Mouse (Mus musculus): ENCODE measurements at regions not wholly inside any gene's neighbourhood (a gene's known extent, or its start where the extent isn't known, plus 50 kb on each side); places are given as distances from the start of the nearest gene placed in this dataset.

DNA sequence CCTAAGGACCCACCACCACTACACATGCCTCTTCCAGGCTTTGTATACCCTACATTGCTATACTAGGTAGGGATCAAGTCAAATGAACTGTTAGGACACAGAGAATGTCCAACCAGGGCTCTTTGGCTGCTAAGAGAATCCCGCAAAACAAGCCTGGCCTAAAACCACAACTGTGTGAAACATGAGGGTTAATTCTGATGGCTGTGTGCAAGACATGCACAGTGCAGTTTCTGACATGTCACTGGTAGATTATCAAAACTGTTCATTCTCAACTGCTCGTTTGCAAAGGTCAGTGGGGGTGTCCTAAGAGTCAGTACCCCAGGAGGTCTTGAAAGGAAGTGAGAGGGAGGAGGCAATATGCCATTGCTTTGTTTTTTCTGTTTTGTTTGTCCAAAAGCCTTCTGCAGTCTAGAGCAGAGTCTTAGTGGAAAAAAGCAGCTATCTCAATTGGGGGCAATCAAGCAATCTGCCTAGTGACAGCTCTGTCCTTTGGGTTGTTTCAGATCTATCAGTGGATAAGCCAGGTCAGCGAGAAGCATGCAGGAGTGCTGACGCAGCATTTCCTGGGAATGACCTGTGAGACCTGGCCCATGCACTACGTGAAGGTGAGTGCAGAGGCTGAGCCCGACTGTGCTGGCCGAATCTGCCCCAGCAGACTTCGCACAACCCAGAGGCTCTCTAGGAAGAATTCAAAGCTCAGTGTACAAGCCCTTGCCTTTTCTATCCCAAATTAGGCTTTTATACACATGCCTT lies 151.3 kb upstream of the 4933402D24Rik start:
- peak; percentile 6 for DNase-seq (ENCODE audit: low read depth, low spot score)

DNA sequence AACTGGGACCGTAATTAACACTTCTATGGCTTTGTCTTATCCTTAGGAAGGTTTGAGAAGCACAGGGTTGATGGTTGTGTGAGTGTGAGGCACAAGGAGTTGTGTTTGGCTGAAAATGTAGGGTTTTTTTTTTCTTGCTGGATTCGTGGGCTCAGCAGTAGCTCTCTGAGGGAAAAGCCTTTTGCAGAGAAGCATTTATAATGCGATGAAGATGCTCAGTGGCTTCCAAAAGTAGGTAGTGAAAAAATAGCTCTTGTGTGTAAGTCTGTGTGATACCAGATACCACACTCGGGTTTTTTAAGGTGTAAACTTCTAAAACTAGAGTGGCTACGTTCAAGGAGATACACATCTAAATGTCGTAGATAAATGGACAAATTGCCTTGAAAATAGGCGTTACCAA lies 149.1 kb upstream of the 4933402D24Rik start:
- DNase-seq (ENCODE audit: low read depth, low spot score) = no peak

DNA sequence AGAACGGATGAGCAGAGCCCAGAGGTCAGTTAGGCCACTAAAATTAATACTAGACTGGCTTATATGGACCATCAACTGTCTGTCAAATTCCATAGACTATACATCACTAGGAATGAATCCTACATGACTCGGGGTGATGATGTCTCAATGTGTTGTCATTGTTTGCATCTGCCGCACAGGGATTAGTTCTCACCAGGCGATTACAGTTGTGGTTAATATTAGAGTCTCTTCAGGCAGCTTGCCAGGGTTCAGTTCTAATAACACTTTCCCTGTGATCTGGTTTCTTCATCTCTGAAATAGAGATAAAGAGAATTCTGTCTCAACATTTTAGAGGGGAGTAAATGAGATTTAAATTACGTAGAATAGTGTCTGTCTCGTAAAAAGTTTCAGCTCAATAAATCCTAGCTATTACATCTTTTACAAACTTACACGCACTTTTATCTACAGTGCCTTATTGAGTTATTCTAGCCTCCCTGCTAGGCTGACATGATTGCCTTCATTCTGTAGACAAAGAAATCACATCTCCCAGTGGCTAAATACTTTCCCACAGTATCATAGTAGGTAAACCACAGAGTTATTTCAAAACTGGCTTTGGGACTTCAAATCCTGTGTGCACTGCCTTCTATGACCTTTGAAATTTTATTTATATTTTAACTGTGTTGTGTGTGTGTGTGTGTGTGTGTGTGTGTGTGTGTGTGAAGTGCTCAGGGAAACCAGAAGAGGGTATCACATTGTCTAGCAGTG lies 148.0 kb upstream of the 4933402D24Rik start:
- no peak for DNase-seq (ENCODE audit: low read depth, low spot score)

DNA sequence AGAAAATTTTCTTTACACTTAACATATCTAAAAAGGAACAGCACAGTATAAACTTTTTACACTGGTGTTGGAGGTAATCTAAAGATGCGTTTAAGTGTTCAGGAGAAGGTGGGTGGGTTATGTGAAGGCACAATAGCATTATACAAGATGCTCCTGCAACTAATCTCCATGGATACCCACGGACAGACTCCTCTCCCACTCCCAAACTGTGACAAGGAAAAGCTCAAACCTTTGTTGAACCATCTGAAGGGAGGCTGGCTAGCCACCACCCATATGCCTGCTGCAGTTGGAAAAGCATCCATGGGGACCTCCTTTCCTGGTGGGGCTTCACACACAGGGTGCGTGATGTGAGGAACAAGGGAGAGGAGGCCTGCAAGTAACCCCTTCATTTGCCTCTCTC lies 141.7 kb upstream of the 4933402D24Rik start:
- DNase-seq (ENCODE audit: low read depth, low spot score) = no peak

DNA sequence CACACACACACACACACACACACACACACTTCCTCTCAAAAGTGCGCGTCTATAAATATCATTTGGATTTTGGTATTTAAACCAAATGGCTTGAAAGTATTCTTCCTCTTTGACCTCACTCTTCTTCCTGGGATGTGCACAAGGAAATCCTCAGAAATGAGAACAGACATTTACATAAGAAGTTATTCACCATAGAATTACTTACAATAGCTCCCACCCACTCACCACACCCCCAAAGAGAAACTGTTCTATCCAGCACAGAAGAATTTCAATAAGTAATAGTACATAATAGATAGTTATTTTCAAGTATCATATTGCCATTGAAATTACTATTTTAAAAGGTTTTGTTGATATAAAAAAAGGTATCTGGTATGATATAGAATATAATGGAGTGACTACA lies 140.1 kb upstream of the 4933402D24Rik start:
- DNase-seq (ENCODE audit: low read depth, low spot score) = no peak

DNA sequence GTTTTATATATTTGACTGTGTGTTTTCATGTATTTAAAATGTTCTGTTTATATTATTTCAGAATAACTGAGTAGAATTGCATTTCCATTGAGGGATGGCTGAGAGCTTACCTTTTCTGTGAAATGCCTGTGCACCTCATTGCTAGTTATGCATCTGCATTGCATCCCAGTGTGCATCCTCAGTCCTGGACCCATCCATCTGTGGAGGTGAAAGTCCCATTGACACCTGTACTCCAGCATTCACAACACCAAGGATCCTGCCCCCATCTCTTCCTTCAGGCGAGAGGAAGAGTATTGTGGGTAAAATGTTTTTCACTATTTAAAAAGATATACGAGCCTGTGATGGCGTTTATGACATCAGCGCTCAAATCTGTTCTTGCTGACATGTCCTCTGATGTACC lies 134.6 kb upstream of the 4933402D24Rik start:
- DNase-seq (ENCODE audit: low read depth, low spot score) = no peak

DNA sequence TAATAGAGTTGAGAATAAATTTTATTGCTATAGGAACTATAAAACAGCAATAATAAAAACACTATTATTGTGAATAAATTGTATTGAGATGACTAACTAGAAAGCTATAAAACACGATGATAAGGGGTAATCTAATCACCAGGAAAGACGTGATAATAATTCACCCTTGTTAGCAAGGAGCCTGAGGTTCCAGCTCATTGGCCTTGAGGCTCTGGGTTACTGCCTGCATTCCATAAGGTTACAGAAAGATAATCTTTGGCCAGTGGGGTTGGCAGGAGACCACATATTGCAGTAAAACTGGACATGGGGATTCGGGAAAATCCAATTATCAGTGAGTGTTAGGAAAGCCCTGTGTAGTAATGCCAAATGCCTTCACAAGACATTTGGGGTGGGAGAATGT lies 134.1 kb upstream of the 4933402D24Rik start:
- no peak for DNase-seq (ENCODE audit: low read depth, low spot score)

DNA sequence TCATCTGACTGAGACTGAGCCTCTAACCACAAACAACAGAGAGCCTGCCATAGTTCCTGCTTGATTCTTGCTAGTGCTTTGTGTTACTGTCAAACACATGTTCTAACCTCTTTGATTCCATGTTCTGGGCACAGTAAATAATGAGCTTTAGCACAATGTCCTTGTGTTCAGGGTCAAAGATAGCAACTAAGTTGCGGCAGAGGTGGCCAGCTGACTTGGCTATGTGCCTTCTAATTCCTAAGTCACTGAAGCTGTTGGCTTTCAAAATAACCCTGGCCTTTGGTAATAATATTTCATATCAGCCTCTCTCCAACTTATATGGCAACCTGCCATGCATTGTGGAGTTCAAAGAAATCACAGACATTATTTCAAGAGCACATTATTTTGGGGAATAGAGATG lies 133.3 kb upstream of the 4933402D24Rik start:
- no peak for DNase-seq (ENCODE audit: low read depth, low spot score)

DNA sequence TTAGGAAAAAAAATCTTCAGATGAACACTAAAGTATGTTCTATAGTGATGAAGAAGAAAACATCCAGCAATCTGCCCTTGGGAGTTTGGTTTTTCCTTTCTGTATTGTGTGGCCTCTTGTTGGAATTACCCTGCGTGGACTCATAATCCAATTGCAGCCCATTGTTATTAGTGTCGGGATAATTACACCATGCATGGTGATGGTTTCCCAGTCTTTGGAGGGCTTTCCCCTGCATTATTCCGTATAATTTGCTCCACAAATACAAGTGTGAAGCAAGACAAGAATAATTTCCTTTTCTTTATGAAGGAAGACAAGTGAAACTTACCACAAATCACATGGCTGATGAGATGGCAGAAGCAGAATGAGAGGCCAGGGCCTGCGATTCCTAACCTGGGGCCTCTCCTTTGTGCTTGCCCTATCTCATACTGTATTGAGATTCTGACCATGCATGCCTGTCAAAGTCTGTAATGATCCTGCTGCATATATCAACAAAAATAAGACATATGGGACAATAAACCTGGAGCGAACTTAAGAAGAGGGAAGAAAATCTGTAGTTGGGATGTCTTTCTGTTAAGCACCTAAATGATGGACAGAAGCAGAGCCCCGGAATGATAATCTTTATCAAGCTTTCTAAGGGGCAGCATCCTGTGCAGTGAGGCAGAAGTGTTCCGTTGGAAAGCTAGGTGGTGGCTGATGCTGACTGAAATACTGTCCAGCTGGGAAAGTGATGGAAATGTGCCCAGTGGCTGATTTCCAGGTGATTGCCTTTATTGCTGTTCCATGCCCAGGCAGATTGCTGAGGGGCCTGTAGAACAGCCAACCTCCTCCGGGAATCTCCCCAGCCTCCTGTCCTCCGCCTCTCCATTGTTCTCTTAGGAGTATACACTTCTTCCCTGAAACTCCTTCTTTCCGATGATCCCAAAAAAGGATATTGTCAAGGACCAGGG lies 130.8 kb upstream of the 4933402D24Rik start:
- no peak for DNase-seq (ENCODE audit: low read depth, low spot score)

DNA sequence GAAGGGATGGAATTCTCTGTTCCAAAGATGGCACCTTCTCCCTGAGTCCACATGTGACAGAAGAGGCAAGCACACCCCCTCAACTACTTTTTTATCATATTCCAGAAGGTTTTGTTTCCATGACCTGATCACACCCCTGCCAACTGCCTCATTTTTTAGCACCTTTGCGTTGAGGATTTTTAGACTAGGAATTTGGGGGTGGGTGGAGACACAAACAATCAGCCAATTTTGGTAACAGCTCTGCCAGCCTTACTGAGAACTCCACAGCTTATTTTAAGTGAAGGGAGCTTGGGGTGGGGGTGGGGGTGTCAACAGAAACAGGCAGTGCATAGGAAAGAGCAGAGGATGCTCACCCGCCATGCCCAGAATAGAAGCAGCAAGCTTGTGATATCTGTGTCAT lies 129.7 kb upstream of the 4933402D24Rik start:
- no peak for DNase-seq (ENCODE audit: low read depth, low spot score)

DNA sequence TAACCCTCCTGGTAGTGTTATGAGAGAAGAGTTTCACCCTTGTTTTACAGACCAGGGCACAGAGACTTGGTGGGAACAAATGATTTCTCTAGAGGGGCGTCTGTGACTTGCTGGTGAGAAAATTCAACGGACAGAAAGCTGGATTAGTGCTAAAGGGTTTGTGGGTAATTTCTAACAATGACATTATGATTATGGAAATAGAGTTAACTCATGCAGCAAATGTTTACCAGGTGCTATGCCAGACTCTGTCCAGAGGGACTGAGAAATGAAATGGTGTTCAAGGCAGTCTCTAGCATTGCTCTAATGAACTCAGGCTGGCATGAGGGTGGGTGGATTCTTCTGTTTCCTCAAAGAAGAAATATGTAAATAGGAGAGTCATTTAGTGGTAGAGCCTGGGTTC lies 128.5 kb upstream of the 4933402D24Rik start:
- no peak for DNase-seq (ENCODE audit: low read depth, low spot score)

DNA sequence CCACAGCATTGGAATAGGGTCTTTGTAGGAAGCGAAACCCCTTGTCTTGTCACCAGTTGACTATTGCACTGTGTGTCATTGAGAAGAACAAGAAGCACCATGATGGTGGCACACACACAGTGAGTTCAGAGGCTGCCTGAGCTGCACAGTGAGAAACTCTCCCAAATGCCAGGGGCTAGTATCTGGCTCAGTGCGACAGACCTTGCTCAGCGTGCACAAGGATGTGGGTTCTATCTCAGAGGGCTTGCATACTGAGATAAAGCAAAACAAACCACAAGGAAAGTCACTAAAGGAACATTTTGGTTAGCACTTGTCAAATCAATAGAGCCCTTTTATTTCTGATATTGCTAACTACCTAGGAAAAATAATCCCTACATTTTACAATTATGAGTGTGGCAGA lies 110.5 kb upstream of the 4933402D24Rik start:
- DNase-seq (ENCODE audit: low read depth, low spot score) = no peak

DNA sequence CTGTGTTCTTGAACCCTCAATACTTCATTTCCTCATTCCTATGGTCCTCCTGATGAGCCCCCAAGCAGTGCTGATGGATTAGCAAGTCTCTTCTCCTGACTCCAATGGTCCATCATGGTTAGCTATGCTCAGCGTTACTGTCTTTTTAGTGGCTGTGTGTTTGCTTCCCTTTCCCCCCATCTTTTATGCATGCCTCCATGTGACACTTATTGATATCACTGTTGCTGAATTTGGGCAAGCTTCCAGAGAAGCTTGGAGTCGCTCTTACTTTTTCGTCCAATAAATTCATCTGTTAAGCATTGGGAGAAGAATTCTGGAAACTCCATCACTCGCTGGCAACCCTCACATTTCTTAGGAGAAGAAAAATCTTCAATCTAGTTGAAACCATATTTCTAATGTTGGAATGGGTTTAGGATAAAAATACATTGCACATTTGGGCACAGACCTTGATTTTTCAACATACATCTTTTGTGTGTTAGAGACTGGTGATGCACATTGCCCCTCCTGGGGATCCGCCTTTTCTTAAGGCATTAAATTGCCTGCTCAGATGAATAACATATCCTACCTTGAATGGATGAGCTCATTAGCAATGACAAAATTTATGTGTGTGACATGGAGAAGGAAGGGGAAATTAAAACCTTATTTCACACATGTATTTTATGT lies 107.7 kb upstream of the 4933402D24Rik start:
- DNase-seq (ENCODE audit: low read depth, low spot score) = no peak

DNA sequence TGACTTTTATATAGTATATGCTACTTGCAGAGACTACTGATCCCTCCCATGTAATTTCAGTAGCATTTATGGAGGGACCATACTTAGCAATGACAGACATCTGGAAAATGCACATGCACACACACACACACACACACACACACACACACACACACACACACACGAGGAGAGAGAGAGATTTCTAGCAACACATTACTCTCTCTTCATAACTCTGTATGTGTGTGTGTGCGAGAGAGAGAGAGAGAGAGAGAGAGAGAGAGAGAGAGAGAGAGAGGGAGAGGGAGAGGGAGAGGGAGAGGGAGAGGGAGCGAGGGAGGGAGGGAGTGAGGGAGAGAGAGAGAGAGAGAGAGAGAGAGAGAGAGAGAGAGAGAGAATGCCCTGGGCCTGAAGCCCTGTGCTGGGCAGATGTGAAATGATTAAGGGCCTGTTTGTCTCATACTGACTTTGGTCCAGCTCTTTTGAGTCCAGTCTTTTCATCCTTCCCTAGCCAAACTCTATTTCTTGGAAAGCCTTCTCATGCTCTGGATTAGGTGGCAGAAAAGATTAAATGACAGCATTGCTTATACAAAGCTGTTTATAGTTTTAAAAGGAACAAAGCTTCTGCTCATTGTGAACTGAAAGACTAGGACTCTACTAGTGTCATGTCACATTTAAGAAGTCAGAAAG lies 106.4 kb upstream of the 4933402D24Rik start:
- DNase-seq (ENCODE audit: low read depth, low spot score) = no peak

DNA sequence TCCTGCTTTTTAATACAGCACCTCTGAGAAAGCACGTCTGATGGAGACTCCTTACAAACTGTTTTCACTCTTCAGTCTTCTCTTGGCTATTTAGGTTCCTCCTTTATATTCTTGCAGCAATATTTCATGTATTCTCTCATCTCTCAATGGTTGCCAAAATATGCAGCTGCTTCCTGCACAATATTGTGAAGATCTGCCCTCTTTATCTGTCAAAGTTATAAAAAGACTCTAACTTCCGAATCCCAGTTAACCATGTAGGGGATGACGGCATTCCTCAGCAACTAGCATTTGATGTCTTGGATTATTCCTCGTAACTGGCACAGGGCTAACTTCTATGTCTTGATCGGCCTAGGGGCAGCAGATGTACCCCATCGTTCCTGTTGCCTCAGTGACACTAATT lies 102.8 kb upstream of the 4933402D24Rik start:
- no peak for DNase-seq (ENCODE audit: low read depth, low spot score)

DNA sequence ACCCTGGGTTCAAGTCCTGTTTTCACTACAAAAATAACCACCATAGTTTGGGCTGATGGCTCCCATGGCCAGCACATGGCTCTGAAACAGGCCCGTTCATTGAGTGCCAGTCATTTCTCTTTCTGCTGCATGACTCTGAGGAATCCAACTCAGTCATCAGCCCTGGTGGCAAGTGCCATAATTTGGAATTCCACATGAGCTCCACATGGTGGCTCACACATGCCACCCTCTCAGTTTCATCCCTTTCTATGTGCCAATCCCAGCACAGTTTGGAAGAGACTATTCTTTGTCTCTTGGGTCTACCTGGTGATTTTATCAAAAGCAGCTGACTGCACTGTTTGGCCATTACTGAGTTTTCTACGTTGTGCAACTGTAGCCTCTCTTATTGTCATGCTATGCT lies 100.3 kb upstream of the 4933402D24Rik start:
- no peak for DNase-seq (ENCODE audit: low read depth, low spot score)

DNA sequence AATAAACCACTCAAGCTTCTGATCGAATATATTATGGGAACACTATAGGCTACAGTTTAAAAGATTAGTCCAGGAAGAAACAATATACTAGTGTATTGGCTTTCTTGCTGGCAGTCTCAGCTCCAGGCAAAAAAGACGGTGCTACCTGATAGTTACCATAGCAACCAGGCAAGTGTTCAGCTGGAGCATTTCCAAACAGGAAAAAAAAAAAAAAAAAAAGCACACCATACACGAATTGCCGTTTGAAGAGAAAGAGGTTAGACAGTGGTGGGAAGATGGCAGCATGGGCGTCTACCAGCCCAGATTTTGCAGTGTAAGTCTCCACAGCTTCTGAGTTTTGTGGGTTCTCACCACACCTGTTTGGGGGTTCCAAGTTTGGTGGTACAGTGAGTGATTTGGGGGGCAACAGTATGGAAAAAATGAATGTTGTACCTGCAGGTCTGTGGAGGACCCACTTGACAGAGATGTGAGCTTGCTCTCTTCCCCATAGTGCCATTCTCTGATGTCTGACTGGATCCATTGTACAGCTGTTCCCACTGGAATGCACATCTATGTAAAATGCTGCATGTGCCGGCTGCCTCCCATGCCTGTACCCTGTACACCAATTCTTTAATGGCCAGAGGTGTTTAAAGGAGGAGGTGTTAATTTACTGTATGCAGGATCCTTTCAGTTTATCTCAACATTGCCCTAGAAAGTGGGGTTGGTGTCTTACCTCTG lies 89.0 kb upstream of the 4933402D24Rik start:
- DNase-seq (ENCODE audit: low read depth, low spot score) = no peak

DNA sequence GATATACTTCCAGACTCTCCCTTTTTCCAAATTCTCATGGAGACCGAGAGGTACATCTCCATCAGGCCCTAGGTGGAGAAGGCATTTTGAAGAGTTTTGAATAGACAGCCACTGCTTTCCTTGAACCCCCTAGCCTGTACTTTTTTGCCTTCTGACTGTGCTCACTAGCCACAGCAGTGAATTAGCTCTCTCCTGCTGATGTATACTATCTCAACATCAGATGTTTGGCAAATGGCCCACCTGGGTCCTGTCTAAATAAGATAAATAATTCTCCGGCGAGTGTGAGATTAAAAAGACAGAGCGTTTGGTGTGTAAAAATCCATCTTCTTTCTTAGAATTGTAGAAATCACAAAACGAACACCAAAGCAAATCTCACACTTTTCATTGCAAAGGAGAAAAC lies 88.4 kb upstream of the 4933402D24Rik start:
- DNase-seq (ENCODE audit: low read depth, low spot score) = no peak

DNA sequence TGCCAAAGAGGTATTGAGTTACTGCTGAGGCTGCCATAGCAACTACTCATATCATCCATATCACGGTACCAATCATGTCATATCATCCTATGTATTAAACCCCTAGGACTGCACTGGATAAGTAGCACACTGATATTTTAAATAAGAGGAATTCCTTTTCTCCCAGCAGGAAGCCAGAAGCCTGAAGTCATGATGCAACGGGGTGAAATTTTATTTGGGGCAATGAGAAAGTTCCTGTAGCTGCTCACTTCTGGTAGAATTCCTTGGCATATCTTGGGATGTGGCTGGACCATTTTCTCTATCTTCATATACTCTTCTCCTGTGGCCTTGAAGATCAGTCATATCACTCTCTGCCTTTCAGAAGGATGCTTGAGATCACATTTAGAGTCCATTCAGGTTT lies 87.3 kb upstream of the 4933402D24Rik start:
- no peak for DNase-seq (ENCODE audit: low read depth, low spot score)

DNA sequence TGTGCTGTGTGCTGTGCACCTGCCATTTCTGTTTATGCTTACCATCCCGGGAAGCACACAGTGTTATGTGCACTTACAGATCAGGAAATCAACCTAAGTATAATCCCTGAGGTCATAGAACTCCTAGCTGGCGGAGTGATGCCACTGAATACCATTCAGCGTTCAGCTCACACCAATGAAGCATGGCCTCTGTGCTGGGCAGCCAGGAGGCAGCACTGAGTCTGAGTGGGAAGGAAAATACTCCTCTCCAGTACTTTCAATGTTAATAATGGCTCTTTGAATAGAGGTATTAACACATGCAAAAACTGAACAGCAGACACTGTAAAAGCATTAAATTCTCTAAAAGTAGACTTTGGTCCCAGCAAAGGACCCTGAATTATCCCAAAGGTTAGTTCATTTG lies 85.7 kb upstream of the 4933402D24Rik start:
- peak; percentile 21 for DNase-seq (ENCODE audit: low read depth, low spot score)

Data from ZHBTc4 (cell line).